Mouse (Mus musculus) adrenal gland, postnatal 25 days (tissue): Measurements from ENCODE around the gene Klk5. TPM values are rescaled to one million over a fixed set of nuclear protein-coding genes. Genes with fewer than 3 reads are reported as not detected.

Experiments used
- DNase-seq: peaks from one replicate; pipeline ENCODE4 v3.0.0; 2021; ENCODE audit warnings: mixed read lengths
- long read RNA-seq: library from polyadenylated mRNA; stranded (forward); transcript quantifications from one replicate; pipeline ENCODE4 v2.0.0, GENCODE M21; 2021
- total RNA-seq: library from RNA; stranded (reverse); gene quantifications from 2 replicates; pipeline ENCODE4 v1.2.3, GENCODE M21; 2021

The Klk5 gene
- not detected in 2 replicates for total RNA-seq
- long read RNA-seq: 0 reads

DNA sequence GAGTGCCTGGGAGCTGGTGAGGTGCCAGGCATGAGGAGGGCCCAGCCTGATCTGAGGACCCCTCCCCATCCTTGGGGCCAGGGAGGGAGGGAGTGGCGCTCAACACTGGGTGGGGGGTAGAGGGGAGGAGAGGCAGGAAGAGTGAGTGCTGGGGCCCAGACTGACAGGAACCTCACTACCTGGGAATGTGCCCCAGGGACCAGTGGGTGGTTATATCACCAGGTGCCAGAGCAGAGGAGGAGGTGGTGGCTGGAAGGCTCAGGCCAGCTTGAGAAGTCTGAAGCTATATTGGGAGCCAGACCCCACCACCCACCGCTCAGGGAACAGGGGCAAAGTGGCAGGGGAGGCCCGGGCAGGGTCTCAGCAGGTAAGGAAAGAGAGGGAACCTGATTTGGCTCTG lies at the start of gene Klk5:
Gene Klk5 (plus strand): TSS at position 271 of the 400 bp plus-strand sequence.
- no peak for DNase-seq

DNA sequence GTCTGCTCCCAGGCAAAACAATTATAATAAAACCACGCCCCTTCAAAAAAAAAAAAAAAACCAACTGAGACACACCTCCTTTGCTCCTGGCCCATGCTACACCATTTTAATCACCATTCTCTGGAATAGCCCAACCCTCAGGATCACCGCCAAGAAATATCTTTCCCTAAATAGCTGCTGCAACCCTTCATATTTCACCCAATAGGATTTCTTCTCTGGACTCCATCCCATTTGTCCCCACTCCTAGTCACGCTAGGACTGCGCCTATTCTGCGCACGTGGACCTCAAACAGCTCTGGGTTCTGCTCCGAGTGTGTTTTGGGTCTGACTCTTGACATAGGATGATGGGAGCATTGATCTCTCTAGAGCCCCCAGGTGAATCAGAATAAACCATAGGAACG lies 45.4 kb upstream of the Klk5 start:
- DNase-seq: no peak

DNA sequence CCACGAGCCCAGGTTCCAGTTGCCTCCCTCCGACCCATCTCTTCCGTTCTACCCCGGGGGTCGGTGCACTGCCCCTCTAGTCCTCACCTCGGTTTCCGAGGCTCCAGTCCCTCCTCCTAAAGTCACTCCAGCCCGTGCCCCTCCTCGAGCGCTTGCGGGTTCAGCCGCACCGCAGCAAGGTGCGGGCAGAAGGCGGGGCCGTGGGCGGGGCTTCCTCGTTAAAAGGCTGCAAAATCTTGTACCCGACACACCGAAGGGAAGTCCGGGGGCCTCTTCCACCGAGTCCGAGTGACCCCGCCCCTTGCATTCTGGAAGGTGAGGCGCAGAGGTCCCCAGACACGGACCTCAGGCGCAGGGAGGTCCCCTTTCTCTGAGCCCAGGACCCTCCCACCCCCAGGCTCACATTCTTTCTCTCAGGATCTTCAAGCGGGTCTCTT lies 44.4 kb upstream of the Klk5 start, which contains the start of gene Klk8:
Gene Klk8 (plus strand): TSS at position 245 of the 437 bp plus-strand sequence.
- DNase-seq: no peak

DNA sequence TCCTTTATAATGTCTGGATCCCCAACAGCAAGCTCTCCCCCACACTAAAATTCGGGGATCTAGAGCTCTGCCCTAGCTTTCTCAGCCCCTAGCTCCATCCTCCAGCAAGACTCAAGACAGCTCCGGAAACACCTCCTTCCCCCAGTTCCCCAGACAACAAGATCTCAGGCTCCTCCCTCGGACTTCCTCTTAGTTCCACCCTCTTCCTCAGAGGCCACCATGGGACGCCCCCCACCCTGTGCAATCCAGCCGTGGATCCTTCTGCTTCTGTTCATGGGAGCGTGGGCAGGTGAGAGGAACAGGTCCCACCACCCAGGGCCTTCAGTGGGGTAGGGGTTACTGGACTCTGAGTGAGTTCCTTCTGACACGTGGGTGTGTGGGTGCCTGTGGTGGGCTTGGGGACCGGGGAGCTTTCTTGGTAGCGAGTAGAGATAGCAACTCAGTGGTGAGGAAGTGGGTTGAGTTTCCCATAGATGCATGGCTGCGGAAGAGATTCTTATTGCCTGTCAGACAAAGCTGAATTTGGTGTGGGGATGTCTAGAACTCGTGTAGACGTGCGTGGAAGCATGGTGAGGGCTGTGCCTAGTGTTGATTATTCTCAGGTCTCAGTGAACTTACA lies 43.8 kb upstream of the Klk5 start:
- DNase-seq: no peak

DNA sequence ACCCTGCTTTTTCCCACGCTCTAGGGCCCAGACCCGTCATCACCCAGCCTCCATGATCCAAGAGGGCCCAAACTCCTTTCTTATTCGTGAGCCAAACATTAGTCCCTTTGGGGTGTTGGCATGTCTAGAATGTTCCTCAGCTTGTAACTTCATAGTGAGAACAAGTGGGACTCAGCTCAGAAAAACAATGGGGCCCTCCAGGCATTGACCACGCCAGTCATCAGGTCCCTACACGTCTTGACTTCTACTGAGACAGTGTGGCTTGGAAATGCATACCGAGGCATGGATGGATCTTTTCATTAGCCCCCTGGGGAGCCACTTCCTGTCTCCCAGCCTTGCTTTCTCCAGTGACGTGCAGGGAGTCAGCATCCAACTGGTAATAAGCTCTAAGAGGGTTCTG lies 41.9 kb upstream of the Klk5 start:
- DNase-seq: no peak

DNA sequence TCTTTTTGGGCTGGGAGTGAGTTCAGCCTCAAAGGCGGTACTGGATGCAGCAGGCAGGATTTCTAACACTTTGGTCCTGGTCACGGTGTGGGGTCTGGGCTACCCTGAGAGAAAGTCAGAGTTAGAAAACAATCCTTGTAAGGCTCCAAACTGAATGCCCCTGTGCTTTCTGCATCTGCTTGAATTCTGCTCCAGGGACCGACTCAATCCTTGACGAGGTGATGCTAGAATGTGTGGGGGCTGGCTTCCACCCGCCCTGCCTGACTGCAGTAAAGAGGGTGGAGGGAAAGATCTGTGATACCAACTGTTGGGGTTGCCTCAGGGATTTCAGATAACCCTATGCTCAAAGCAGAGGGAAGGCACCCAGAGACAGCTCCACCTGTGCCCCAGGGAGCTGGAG lies 30.8 kb upstream of the Klk5 start, which contains the start of gene Klk7:
Gene Klk7 (plus strand): TSS at position 301 of the 400 bp plus-strand sequence.
- DNase-seq: no peak

DNA sequence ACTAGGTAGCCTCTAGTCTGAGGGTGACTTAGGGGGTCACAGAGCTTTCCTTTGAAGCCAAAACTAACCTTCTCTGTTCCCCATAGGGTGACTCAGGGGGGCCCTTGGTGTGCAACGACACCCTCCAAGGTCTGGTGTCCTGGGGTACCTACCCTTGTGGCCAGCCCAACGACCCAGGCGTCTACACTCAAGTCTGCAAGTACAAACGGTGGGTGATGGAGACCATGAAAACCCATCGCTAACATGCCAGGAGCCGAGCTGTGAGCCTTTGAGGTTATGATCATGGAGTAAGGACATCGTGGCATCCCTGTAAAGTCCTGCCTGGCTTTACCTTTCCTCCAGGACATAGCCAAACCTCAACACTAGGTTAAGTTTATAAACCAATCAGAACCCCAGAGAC lies 26.6 kb upstream of the Klk5 start:
- DNase-seq: no peak

DNA sequence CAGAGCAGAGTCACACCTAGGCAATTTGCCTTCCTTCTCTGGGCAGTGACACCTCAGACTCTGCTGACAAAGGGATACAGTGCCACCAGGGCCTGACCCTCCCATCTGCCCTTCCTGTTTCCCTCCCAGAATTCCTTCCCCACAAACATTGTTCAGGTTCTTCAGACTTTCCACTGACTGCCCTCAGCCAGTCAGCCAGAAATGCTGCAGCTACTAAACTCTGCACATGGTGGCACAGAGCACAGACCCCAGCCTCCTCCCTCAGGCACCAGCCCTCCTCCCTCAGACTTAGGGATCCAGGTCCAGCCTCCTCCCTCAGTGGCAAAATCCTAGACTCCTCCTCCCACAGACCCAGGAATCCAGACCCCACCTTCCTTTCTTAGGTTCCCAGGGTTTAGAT lies 25.0 kb upstream of the Klk5 start:
- DNase-seq: no peak

DNA sequence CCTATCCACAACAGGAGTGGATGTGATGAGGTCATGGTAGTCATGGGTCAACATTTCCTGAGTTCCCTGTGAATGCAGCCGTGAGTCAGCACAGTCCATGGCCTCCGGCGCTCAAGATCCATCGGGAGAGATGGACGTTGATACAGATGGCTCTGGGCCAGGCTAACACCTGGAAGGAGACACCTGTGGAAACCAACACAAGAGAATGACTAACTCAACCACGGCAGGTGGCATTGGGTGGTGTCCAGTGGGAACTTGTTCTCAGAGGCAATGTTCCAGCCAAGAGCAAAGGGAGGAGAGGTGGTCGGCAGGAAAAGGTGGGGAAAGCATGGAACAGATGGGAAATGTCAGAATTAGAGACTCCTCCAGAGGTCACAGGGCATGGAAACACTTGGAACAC lies 20.2 kb upstream of the Klk5 start:
- DNase-seq: no peak

DNA sequence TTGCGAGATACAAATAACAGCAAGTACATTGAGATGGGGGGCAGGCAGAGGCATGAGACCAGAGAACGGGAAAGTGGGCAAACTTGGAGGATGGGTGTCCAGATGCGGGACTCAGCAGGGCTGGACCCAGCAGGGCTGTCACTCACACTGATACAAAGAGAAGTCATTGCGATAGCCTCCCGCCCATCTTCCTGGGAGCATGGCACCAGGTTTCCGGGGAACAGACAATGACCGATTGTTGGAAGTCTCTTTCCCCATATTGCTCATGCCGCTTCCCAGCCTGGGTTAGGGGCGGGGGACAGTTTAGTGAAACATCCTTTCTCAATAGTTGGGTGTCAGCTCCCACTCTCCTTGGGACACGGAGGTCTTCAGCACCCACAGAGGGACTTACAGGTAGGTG lies 17.6 kb upstream of the Klk5 start, which contains the start of gene Klk6:
Gene Klk6 (plus strand): TSS at position 301 of the 400 bp plus-strand sequence.
- no peak for DNase-seq

DNA sequence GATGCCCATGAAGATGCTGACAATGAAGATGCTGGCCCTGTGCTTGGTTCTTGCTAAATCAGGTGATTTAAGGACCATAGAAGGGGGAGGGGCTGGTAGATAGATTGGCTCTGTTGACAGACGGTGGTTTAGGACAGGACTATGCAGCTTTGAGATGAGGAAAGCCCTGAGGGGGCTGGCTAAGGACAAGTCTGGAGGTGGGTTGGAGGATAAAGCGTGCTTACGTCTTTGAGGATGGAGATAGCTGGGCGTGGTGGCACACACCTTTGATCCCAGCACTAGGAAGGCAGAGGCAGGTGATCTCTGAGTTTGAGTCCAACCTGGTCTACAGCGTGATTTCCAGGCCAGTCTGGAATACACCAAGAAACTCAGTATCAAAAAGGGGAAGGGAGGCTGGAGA lies 15.7 kb upstream of the Klk5 start:
- no peak for DNase-seq

DNA sequence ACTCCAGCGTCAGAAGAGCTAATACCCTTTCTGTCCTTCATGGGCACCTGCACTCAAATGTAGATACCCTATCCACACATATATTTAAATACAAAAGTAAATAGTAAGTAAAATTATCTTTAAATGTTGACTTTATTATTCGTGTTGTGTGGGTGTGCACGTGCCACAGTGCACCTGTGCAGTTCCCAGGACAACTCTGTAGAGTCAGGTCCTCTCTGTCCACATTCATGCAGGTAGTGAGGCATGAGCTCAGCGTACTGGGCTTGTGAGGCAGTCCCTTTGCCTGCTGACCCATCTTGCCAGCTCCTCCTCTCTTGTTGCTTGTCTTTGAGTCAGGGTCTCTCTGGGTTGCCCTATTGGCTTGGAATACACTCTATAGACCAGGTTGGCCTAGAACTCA lies 14.1 kb upstream of the Klk5 start:
- no peak for DNase-seq

DNA sequence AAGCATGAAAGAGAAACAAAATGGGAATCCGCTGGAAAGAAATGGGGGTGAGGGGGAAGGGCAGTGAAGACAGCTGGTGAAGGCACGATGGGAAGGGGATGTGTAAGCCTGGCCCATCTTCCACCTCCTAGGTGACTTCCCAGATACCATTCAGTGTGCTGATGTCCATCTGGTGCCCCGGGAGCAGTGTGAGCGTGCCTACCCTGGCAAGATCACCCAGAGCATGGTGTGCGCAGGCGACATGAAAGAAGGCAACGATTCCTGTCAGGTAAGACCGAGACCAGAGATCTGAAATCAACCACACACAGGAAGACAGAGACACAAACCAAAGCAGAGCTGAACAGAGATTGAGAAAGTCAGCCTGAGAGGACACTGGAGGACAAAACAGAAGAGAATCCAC lies 12.8 kb upstream of the Klk5 start:
- DNase-seq: no peak

DNA sequence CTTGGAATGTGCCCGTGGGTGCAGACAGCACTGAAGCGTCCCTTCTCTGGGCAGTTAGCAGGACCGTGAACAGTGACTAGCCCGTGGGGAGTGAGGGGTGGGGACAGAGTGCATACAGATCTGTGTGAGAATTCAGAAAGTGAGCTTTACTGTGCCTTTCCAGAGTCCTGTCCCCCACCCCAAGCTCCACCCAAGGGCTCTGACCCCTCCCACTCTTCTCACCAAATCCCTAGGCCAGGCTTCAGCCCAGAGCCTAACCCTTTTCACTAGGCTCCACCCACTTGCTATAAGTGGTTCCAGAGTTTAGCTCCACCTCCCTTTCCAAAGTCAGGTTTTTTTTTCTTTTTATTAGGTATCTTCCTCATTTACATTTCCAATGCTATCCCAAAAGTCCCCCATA lies 2.0 kb downstream of the Klk5 start:
- no peak for DNase-seq

DNA sequence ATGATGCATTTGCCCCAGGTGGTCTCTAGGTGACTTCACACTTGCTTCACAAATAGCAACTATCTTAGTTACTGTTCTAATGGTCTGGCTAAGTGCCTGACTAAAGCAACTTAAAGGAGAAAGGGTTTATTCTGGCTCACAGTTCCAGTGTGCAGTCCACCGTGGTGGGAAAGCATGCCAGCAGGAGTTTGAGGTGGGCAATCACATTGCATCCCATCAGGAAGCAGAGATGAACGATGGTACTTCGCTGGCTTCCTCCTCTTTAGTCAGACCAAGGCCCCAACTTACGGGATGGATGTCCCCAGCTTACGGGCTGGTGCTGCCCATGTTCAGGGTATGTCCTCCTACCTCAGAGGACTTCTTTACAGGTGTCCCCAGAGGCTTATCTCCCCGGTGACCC lies 9.8 kb downstream of the Klk5 start:
- DNase-seq: no peak

DNA sequence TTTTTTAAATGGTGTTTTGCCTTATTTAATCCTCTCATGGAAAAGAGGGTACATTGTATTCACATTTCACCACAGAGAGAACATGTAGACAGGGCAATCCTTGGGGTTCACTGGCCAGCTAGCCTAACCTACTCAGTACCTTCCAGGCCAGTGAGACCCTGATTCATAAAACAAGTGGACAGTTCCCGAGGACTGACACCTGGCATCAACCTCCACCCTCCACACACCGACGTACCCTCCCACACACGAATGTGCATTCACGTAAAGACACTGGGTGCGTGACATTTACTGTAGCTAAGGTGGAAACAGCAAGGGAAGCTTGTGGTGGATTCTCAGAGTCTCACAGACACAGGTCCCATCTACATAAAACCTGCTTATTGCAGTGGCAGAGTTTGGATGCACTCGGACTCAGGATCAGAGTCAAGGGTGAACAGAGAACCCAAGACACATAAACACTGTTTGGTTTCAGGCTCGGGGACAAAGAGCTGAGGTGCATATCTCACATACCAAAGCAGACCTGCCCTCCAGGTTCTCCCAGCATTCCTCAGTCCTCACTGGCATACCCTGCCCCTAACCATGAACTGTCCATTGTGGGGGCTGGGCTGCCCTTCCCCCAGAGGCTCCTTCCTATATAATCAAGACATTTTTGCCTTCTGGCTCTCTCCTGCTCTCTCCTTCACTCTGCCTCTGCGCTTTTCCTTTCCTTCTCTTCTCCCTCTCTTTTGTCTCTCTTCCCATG lies 13.0 kb downstream of the Klk5 start:
- DNase-seq: no peak

DNA sequence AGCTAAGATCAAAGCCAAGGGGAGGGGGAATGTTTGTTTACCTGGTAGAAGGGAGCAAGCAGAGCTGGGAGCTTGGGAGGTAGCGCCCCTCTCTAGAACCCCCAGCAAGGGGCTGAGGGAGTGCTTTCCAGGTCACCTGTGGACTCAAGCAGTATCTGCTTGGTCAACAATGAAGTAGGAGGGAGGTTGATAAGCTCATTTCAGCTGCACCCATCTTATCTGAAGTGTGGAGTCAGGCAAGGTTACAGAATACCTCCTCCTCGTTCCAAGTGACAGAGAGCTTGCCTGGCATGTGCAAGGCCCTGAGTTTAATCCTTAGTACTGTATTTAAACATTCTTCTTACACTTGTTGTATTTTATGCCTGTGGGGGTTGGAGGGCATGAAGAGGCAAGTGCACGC lies 13.9 kb downstream of the Klk5 start:
- no peak for DNase-seq

DNA sequence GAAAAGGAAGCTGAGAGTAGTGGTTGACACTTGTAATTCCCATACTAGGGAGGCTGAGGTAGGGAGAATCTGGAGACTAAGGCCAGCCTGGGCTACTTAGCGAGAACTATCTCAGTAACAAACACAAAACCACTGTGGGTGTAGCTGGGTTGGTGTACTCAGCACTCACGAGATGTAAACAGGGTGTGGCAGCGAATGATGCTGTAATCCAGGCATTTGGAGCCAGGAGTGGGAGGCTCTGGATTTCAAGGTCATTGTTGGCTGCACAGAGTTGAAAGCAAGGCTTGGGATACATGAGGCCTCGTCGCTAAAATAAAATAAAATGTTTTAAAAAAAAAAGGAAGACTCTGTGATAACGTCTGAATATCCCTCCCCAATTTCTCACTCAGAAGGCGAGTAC lies 14.5 kb downstream of the Klk5 start:
- no peak for DNase-seq

DNA sequence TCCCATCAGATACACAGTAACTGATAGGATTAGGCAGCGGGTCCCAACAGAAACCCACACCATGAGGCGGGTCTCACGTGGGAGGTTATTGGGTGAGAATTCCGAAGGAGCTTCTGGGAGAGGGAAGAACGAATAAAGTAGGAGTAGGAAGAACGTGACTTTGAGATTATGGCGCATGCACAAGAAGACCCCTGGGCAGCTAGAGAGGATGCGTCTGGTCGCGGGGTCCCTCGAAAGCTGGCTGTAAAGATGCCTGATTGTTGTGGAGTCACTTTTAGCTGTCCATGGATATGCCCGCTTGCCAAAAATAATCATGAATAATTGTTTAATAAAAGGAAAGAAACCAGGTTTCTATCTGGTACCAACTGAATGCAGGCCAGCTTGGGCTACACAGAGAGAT lies 15.7 kb downstream of the Klk5 start:
- no peak for DNase-seq

DNA sequence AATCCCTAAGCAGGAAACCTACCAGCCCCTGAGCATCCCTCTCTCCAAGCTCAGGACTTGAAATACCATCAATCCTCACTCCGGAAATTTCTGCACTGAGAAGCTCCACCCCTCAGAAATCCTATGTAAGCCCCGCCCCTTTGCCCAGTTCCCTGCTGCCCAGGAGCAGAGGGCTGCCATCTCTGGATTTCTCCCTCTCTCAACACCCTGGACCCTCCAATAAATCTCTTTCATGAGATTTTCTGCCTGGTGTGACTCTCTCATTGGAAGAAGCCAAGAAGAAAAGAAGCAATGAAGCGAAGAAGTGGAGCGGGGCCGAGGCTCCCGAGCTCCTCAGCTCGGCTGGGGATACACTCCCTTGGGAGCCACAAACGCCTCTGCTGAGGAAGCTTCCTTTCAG lies 18.6 kb downstream of the Klk5 start:
- no peak for DNase-seq

DNA sequence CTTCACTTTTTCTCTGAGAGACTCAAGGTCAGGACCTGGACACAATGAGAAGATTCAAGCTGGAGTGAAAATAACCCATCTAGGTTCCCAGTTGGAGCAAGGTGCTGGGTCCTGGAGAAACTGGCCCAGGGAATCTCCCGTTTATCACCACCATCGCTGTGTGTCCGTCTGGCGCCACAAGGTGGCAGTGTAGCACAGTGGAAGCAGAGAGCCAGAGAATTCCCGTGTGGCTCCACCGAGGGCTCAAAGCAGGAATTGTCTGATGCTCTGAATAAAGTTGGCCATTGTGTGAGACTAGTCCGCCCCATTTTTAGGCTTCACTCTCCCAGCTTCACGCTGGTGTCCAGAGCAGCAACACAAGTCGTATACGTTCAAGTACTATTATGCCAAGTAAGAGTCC lies 31.5 kb downstream of the Klk5 start:
- DNase-seq: peak; percentile 78

DNA sequence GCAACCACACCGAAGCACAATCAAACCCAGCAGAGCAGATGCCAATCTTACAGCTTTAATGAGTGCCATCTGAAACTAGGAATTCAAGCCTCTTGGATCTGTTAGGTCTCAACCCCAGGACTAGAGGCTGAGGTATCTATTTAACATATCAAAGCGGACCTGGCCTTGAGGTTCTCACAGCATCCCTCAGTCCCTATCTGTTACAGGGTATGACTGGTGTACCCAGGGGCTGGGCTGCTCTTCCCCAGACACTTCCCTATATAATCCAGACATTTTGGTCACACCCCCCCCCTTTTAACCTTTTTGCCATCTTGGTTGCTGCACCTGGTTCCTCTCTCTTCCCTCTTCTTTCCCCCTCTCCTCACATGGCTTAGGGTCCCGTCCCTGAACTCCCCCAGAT lies 31.9 kb downstream of the Klk5 start:
- DNase-seq: no peak

DNA sequence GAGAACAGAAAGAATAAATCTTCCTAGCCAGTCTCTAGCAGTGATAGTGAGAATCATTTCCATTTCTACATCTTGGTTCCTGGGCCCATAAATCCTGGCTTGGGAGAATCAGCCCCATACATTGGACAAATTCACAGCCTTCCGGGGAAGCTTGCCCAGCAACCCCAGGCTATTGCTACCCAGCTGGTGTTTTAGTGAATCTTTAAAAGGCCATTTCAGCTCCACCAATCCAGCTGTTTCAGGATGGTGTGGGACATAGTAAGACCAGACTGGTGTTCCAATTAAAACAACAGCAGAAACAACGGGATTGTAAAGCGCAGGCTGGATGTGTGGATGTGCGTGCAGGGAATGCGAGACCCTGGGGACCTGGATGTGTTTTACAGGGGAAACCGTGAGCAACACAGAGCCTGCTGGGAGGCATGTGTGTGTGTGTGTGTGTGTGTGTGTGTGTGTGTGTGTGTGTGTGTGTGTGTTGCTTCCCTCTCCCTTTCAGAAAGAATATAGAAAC lies 33.2 kb downstream of the Klk5 start:
- no peak for DNase-seq

DNA sequence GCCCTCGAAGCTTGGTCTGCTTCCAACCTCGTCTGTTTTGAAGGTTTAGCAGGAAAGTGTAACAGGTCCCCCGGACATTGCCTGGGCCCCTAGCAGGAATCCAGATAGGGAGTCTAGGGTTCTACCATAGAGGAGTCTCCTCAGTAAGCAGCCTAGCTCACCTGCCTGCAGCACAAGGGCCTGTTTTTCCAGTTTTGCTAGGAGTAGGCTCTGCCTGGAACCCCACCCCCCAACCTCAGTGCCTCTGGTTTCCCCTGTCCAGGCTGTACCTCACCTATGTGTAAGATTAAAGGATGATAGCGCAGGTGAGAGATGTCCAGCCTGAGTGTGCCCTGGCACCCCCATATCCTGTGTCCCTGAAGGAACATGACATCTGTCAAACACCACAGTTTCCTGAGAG lies 34.7 kb downstream of the Klk5 start:
- no peak for DNase-seq
